Mouse (Mus musculus) embryonic fibroblast, embryonic 13.5 days (primary cell): ENCODE data around the gene Asxl2. TPM values are rescaled to one million over a fixed set of nuclear protein-coding genes. Genes with fewer than 3 reads are reported as not detected.
"Not testable (repeated sequence)": the region's sequence is repeated elsewhere in the genome, so short reads cannot be mapped to it uniquely, and the experiment has no call there.

Experiments used
- H3K27ac ChIP-seq: 2 replicates; pipeline ENCODE4 v1.5.1; 2012; ENCODE audit warnings: low read length, control low read depth, inconsistent platforms; ENCODE audit not compliant: insufficient read depth
- H3K4me1 ChIP-seq: 2 replicates; pipeline ENCODE4 v1.6.1; 2011; ENCODE audit warnings: low read length; ENCODE audit not compliant: control insufficient read depth, insufficient read depth
- H3K4me3 ChIP-seq: 2 replicates; pipeline ENCODE4 v1.5.1; 2011; ENCODE audit warnings: mild to moderate bottlenecking, control low read depth, low read length; ENCODE audit not compliant: insufficient read depth
- CTCF ChIP-seq: IDR thresholded peaks from 2 replicates; pipeline ENCODE4 v1.5.1; 2011; ENCODE audit warnings: mild to moderate bottlenecking, control low read depth, low read length, moderate library complexity, borderline replicate concordance; ENCODE audit not compliant: insufficient read depth
- POLR2A ChIP-seq: IDR thresholded peaks from 2 replicates; pipeline ENCODE4 v1.6.1; 2011; ENCODE audit warnings: low read depth, mild to moderate bottlenecking, control low read depth, low read length, moderate library complexity
- polyA plus RNA-seq: library from polyadenylated mRNA; stranded (reverse); fragments of >200 nt; gene quantifications from 2 replicates; pipeline ENCODE4 v1.2.4, GENCODE M21; 2011; ENCODE audit warnings: low read depth; ENCODE audit not compliant: missing spikeins, insufficient read length

Asxl2 gene
- polyA plus RNA-seq, 1 experiment = 32.2 TPM

- no peak overlapping the region for H3K27ac ChIP-seq
- H3K4me1 ChIP-seq = no peaks in the 10 kb centered on the region
- H3K4me3 ChIP-seq = no peak overlapping the region
- TF ChIP-seq CTCF = no peak
These were observed 33.5 kb upstream of the Asxl2 start for GRCm38 (mm10) chr12:3393140-3393539.

GRCm38 (mm10) chr12:3396931-3397330 is 29.7 kb upstream of the Asxl2 start:
- TF ChIP-seq CTCF (no peak), POLR2A (no peak)
- Histone ChIP-seq H3K4me3 (no peak overlapping the region), H3K4me1 (no peaks in the 10 kb centered on the region), H3K27ac (no peak overlapping the region)

- H3K4me3 ChIP-seq, H3K4me1 ChIP-seq, H3K27ac ChIP-seq: not testable (repeated sequence)
These were observed 21.0 kb upstream of the Asxl2 start for GRCm38 (mm10) chr12:3405662-3406061.

- Histone ChIP-seq H3K4me1 (no peaks in the 10 kb centered on the region), H3K27ac (no peak overlapping the region), H3K4me3 (no peak overlapping the region)
- TF ChIP-seq POLR2A (no peak), CTCF (no peak)
These were observed 20.1 kb upstream of the Asxl2 start for GRCm38 (mm10) chr12:3406585-3406984.

- Histone ChIP-seq H3K27ac (no peak overlapping the region), H3K4me3 (no peak overlapping the region), H3K4me1 (peaks cover 4% of the 10 kb centered on the region)
- TF ChIP-seq CTCF (no peak), POLR2A (no peak)
These were observed 11.7 kb upstream of the Asxl2 start for GRCm38 (mm10) chr12:3414956-3415355.

- TF ChIP-seq CTCF = no peak
- no peak for TF ChIP-seq POLR2A
- Histone ChIP-seq H3K27ac (no peak overlapping the region), H3K4me3 (no peak overlapping the region), H3K4me1 (peaks cover 6% of the 10 kb centered on the region)
These were observed 7.9 kb upstream of the Asxl2 start for GRCm38 (mm10) chr12:3418761-3419160.

- Histone ChIP-seq H3K4me1 (peaks cover 3% of the 10 kb centered on the region; the same call in 1 of the 2 replicates), H3K27ac (no peak overlapping the region), H3K4me3 (no peak overlapping the region)
- TF ChIP-seq POLR2A (no peak), CTCF (no peak)
These were observed 6.1 kb upstream of the Asxl2 start for GRCm38 (mm10) chr12:3420519-3420918.

- no peak for TF ChIP-seq CTCF
- no peak for TF ChIP-seq POLR2A
- H3K27ac ChIP-seq = no peak overlapping the region; the same call in 1 of the 2 replicates
- no peak overlapping the region for H3K4me3 ChIP-seq
- H3K4me1 ChIP-seq = peaks cover 3% of the 10 kb centered on the region; the same call in 1 of the 2 replicates
These were observed 3.9 kb upstream of the Asxl2 start for GRCm38 (mm10) chr12:3422786-3423185.

GRCm38 (mm10) chr12:3424179-3424578 is 2.5 kb upstream of the Asxl2 start:
- Histone ChIP-seq H3K4me3 (no peak overlapping the region), H3K4me1 (peaks cover 3% of the 10 kb centered on the region; the same call in 1 of the 2 replicates), H3K27ac (no peak overlapping the region)
- TF ChIP-seq POLR2A = no peak
- no peak for TF ChIP-seq CTCF

GRCm38 (mm10) chr12:3425375-3426341 is 999 bp upstream of the Asxl2 start:
- TF ChIP-seq POLR2A (no peak), CTCF (peak; percentile 24; the same call in 1 of the 2 replicates)
- peak overlapping the region; percentile 93 for H3K27ac ChIP-seq
- peak overlapping the region; percentile 69 for H3K4me3 ChIP-seq
- peaks cover 3% of the 10 kb centered on the region; the same call in 1 of the 2 replicates for H3K4me1 ChIP-seq
